In genomic region chrX:56454671-56455371, GRCm38 (mm10) we compare ENCODE assay signal across 8 mouse cellular contexts. TPM values are rescaled to one million over a fixed set of nuclear protein-coding genes. Genes with fewer than 3 reads are reported as not detected.
DNase-seq lines count a peak whose midpoint lies in the region; ATAC-seq and TF ChIP-seq lines count a peak whose summit lies in the region.

Ints6l (plus strand) TSS chrX:56454857.

- H3K4me3 ChIP-seq in E14TG2a.4 (replicated peaks; ENCODE audit: low read length): peak within 1 kb of the TSS; percentile 85
- H3K4me3 ChIP-seq in forebrain, embryonic 13.5 days: peak within 1 kb of the TSS; percentile 56
- peak within 1 kb of the TSS; percentile 73 for H3K4me3 ChIP-seq in liver, postnatal 0 days (ENCODE audit: low read depth, low read length)
- H3K4me3 ChIP-seq in neural tube, embryonic 14.5 days (ENCODE audit: low read depth, low read length): peak within 1 kb of the TSS; percentile 52

- H3K36me3 ChIP-seq in E14TG2a.4 (ENCODE audit: insufficient read depth, low read length): no peaks in the 10 kb centered on the region
- no peaks in the 10 kb centered on the region for H3K36me3 ChIP-seq in forebrain, embryonic 13.5 days (ENCODE audit: poor library complexity, severe bottlenecking)
- H3K36me3 ChIP-seq in liver, postnatal 0 days (replicated peaks; ENCODE audit: insufficient read depth, low read length): no peaks in the 10 kb centered on the region
- H3K36me3 ChIP-seq in neural tube, embryonic 14.5 days (ENCODE audit: control insufficient read depth, insufficient read depth, low read length): no peaks in the 10 kb centered on the region

- peaks cover 8% of the 10 kb centered on the region; the same call in 1 of the 2 replicates for H3K4me1 ChIP-seq in E14TG2a.4 (replicated peaks; ENCODE audit: low read depth, low read length)
- H3K4me1 ChIP-seq in forebrain, embryonic 13.5 days: no peaks in the 10 kb centered on the region; the same call in 1 of the 2 replicates
- peaks cover 3% of the 10 kb centered on the region; the same call in 1 of the 2 replicates for H3K4me1 ChIP-seq in liver, postnatal 0 days (ENCODE audit: insufficient read depth)
- no peaks in the 10 kb centered on the region for H3K4me1 ChIP-seq in neural tube, embryonic 14.5 days (ENCODE audit: control insufficient read depth, insufficient read depth, low read length)

- WGBS in forebrain, embryonic 13.5 days: 20% methylated on average over 19 of the region's 22 CpGs
- 20% methylated on average over 22 of the region's 22 CpGs for WGBS in large intestine, adult 2 months
- WGBS in liver, postnatal 0 days (ENCODE audit: insufficient replicate concordance): 19% methylated on average over 22 of the region's 22 CpGs
- WGBS in neural tube, embryonic 14.5 days: 15% methylated on average over 21 of the region's 22 CpGs

- no peak for TF ChIP-seq EP300 in liver, postnatal 0 days (IDR thresholded peaks at IDR 0.05; ENCODE audit: low read depth)

- H3K9me3 ChIP-seq in E14TG2a.4 (ENCODE audit: low read length): no peaks in the 10 kb centered on the region
- no peaks in the 10 kb centered on the region for H3K9me3 ChIP-seq in forebrain, embryonic 13.5 days (replicated peaks)
- H3K9me3 ChIP-seq in liver, postnatal 0 days (ENCODE audit: low read length): no peaks in the 10 kb centered on the region
- H3K9me3 ChIP-seq in neural tube, embryonic 14.5 days (ENCODE audit: control insufficient read depth, low read length): no peaks in the 10 kb centered on the region

- DNase-seq in c-Kit-positive CD71-positive TER-119-positive erythroid progenitor cells, embryonic 14.5 days (ENCODE audit: low spot score): peak; percentile 74
- DNase-seq in heart, postnatal 10 days: peak; percentile 73 to 74
- peak; percentile 54 for DNase-seq in large intestine, adult 2 months (ENCODE audit: low read depth, low spot score)
- peak; percentile 72 for DNase-seq in liver, postnatal 0 days
- peak; percentile 69 for DNase-seq in testis, postnatal 10 days (ENCODE audit: low spot score)

- no peak for TF ChIP-seq CTCF in E14TG2a.4 (conservative IDR thresholded peaks at IDR 0.05; ENCODE audit: low read length)
- TF ChIP-seq CTCF in liver, postnatal 0 days (IDR thresholded peaks at IDR 0.05; ENCODE audit: low read depth): no peak

- peak within 1 kb of the TSS; percentile 61 for H3K4me2 ChIP-seq in forebrain, embryonic 13.5 days
- H3K4me2 ChIP-seq in liver, postnatal 0 days (ENCODE audit: low read depth, low read length): peak within 1 kb of the TSS; percentile 73
- peak within 1 kb of the TSS; percentile 51 for H3K4me2 ChIP-seq in neural tube, embryonic 14.5 days (ENCODE audit: low read depth, low read length)

- peak within 1 kb of the TSS; percentile 75 for H3K9ac ChIP-seq in forebrain, embryonic 13.5 days
- H3K9ac ChIP-seq in liver, postnatal 0 days (replicated peaks): peak within 1 kb of the TSS; percentile 80
- peak within 1 kb of the TSS; percentile 74 for H3K9ac ChIP-seq in neural tube, embryonic 14.5 days (replicated peaks; ENCODE audit: low read depth, low read length)

- intact Hi-C loops in heart, postnatal 10 days (cut with DNase I): no loop called here

- H3K27ac ChIP-seq in forebrain, embryonic 13.5 days: peak within 1 kb of the TSS; percentile 97
- H3K27ac ChIP-seq in liver, postnatal 0 days (ENCODE audit: low read depth): peak within 1 kb of the TSS; percentile 85
- peak within 1 kb of the TSS; percentile 96 for H3K27ac ChIP-seq in neural tube, embryonic 14.5 days (ENCODE audit: low read depth, low read length)

- no peaks in the 10 kb centered on the region for H3K27me3 ChIP-seq in E14TG2a.4 (ENCODE audit: insufficient read depth, low read length)
- no peaks in the 10 kb centered on the region for H3K27me3 ChIP-seq in forebrain, embryonic 13.5 days
- no peaks in the 10 kb centered on the region for H3K27me3 ChIP-seq in liver, postnatal 0 days (ENCODE audit: insufficient read depth, low read length)
- H3K27me3 ChIP-seq in neural tube, embryonic 14.5 days (ENCODE audit: control insufficient read depth, insufficient read depth, low read length): no peaks in the 10 kb centered on the region

- peak; percentile 89 for ATAC-seq in forebrain, embryonic 13.5 days
- peak; percentile 84 for ATAC-seq in liver, postnatal 0 days
- peak; percentile 85 for ATAC-seq in neural tube, embryonic 14.5 days (ENCODE audit: low read depth)

RNA-seq across cellular contexts. Expression of gene Ints6l, which starts in this region (rescaled TPM):
- polyA plus RNA-seq in forebrain, embryonic 13.5 days (2015; fragmentation: Nextera tagmentation; extraction: Ambion mirVana): 16.4 and 19.4 TPM in 2 replicates
- 10 to 100 TPM; 15.1 to 15.3 TPM for total RNA-seq in heart, postnatal 10 days (2021)
- 4.9 and 8.3 TPM in 2 replicates for polyA plus RNA-seq in large intestine, adult 2 months (2012; rRNA removed)
- polyA plus RNA-seq in liver, postnatal 0 days (2015; fragmentation: Nextera tagmentation; extraction: Ambion mirVana): 12.8 and 14.1 TPM in 2 replicates
- polyA plus RNA-seq in neural tube, embryonic 14.5 days (2014; fragmentation: Nextera tagmentation; extraction: Ambion mirVana): 22.1 and 23.1 TPM in 2 replicates

Comparison
In these comparisons a context has a peak if more than half of its experiments do, and no peak if none do; other contexts are left out.
1. Peak in every context shown above with its lines: DNase-seq, ATAC-seq, H3K4me3 ChIP-seq and H3K27ac ChIP-seq.